Mouse (Mus musculus) ES-CJ7 (cell line): Measurements from ENCODE around the gene E130116L18Rik.
"Not testable (repeated sequence)": the region's sequence is repeated elsewhere in the genome, so short reads cannot be mapped to it uniquely, and the experiment has no call there.

ENCODE experiments used
- DNase-seq: peaks from one replicate; pipeline ENCODE4 v3.0.0; 2011; ENCODE audit warnings: low read depth, low spot score

The E130116L18Rik gene

DNA sequence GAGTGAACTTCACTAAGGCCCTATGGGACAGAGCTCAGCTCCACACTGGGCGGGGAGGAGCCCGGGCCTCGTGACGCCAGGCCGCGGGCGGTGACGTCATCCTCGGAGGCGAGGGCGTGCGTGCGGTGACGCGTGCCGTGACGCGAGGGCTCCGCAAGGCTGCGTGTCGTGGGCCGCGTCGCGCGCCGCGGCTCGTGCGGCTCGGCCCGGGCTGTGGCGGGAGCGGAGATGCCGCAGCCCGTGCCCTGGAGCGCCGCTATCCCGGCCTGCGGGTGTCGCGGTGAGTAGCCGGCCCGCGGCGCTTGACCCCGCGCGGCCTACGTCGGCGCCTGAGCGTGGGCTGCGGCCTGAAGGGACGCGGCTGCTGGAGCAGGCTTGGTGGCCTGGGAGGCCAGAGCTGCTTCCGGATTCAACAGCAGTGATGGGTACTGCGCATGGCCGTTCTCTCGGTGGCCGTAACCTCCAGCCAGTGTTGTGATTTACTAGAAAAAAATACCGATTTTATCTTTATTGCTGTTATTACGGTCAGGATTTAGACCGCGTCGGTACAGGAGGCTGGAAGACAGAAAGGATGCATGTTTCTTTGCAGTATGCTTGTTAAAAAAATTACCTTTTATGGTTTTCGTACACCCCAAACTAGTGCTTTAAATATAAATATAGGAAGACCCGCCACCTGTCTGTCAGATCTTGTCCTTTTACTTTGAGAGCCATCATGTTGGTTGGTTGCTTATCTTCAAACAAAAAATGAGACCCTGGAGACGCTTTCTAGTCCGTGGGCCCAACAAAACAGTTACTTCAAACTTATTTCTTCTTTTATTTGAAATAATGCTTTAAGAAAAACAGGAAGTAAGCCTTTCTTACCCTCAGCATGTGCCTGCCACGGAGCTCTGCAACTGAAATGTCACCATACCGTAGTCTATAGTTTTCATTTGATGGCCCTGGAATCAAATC, at the start of gene E130116L18Rik:
Gene E130116L18Rik, minus strand, starts transcription at position 402 of the 951 bp plus-strand sequence.
- DNase-seq: peak; percentile 86

- DNase-seq: no peak
These were observed 45.4 kb upstream of the E130116L18Rik start for GRCm38 (mm10) chr5:25268258-25268888.

GRCm38 (mm10) chr5:25262266-25262665, 39.3 kb upstream of the E130116L18Rik start:
- DNase-seq: no peak

GRCm38 (mm10) chr5:25261452-25261851, 38.5 kb upstream of the E130116L18Rik start:
- DNase-seq: no peak

GRCm38 (mm10) chr5:25256686-25257085, 33.7 kb upstream of the E130116L18Rik start:
- no peak for DNase-seq

GRCm38 (mm10) chr5:25254491-25254890, 31.5 kb upstream of the E130116L18Rik start:
- no peak for DNase-seq

GRCm38 (mm10) chr5:25252825-25253544, 30.0 kb upstream of the E130116L18Rik start:
- DNase-seq: no peak

GRCm38 (mm10) chr5:25252423-25252822, 29.5 kb upstream of the E130116L18Rik start:
- DNase-seq: no peak

- no peak for DNase-seq
These were observed 24.1 kb upstream of the E130116L18Rik start for GRCm38 (mm10) chr5:25247036-25247435.

DNA sequence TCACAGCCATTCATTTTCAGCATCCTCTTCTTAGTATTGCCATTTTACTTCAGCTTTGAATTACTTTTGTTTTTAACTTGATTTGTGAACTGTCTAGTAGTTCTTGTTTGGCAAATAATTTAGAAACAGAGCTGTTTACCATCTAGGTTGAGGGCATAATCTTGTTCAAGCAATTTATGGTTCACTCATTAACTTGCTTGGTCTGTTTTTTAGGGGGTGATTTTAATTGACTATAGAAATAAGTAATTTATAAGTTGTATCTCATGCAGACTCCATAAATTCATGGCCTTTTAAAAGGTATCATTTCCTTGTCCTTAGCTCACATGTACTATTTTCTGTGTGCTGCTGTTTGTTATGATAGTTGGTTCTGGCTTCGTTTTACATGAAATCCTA, 23.5 kb upstream of the E130116L18Rik start:
- DNase-seq: no peak

- DNase-seq: no peak
These were observed 23.0 kb upstream of the E130116L18Rik start for GRCm38 (mm10) chr5:25245806-25246472.

DNA sequence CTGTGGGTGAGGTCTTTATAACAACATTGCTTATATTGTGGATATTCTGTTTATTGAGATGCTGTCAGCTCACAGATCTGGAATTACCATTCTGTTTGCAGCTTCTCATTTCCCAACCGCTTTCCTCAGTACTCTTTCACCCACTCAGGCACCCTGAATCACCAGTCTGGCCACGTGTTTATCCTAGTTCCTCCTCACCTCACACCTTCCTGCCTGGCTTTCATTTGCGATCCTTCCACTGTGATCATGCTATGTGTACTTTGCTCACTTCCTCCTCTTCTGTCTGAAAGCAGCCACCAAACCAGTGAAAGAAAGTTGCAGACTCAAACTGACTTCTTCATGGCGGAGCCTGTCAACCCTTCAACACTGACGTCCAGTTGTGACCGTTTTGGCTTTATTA, 20.1 kb upstream of the E130116L18Rik start:
- no peak for DNase-seq

DNA sequence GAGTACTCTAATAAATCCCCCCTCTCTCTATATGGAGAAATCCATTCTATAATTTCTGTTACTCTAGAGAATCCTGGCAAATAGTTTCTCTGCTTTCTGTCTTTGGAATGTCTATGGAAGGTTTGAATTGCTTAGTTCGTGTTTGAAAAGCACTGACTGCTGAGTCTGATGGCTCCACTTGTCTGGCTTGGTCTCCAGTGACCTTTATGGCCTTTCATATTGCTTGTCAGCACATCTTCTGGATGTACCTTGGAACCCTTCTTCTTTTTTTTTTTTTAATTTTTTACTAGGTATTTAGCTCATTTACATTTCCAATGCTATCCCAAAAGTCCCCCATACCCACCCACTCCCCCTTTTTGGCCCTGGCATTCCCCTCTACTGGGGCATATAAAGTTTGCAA, 1.4 kb upstream of the E130116L18Rik start:
- DNase-seq: not testable (repeated sequence)

GRCm38 (mm10) chr5:25221604-25222003, 1.3 kb downstream of the E130116L18Rik start, which contains the start of gene Galnt11:
TSS of gene Galnt11 (plus strand) at chr5:25221904.
- no peak for DNase-seq

GRCm38 (mm10) chr5:25215006-25215405, 7.9 kb downstream of the E130116L18Rik start:
- no peak for DNase-seq

DNA sequence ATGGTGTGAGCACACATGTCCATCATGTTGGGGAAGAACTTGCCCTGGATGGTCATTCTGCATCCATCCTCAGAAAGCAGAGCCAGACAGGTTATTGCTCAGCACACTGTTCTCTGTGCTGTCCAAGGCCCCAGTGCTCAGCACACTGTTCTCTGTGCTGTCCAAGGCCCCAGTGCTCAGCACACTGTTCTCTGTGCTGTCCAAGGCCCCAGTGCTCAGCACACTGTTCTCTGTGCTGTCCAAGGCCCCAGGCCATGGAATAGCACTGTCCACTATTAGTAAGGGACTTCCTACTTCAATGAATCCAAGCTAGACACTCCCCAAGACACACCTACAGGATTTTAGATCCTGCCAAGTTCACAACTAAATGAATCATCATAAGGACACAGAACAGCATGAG, 9.7 kb downstream of the E130116L18Rik start:
- DNase-seq: not testable (repeated sequence)

GRCm38 (mm10) chr5:25211872-25212271, 11.1 kb downstream of the E130116L18Rik start:
- no peak for DNase-seq

DNA sequence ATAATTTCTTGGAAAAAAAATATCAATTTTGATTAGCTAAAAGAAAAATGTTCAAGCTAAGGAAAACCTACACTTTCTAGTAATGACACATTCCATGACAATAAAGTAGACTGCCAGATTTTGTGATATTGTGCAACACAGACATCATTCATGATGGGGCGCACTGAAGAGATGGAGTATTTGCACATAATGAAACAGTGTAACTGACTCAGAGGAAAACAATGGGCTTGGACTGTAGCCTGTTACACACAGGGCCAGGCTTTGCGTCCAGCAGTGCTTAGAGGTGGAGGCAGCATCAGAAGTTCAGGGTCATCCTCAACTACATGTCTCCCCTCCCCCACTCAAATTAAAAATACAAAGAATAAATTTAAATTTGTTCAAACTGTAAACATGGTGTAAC, 32.4 kb downstream of the E130116L18Rik start:
- DNase-seq: no peak

GRCm38 (mm10) chr5:25188802-25189201, 34.2 kb downstream of the E130116L18Rik start:
- DNase-seq: peak; percentile 44

- DNase-seq: no peak
These were observed 35.2 kb downstream of the E130116L18Rik start for GRCm38 (mm10) chr5:25187727-25188126.

DNA sequence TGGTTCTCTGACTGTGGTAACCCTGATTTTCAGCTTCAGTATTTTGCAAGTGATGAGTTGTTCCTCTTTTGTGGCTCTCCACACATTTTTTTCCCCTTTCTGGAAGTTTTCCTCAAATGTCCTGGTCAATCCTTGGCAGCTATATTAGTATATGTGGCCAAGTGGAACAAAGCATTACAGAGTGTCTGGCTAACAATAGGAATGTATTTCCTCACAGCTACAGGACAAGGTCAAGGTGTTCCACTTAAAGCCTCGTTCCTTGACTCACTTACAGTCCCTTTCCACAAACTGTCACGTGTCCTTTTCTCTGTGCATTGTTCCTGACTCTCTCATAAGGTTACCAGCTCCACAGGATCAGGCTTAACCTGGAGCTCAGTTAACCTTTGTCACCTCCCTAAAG, 38.4 kb downstream of the E130116L18Rik start:
- no peak for DNase-seq
